Mouse (Mus musculus) cerebellum, postnatal 25 days (tissue): ENCODE results near the gene Gm3336.

Experiments
- DNase-seq, 2 experiments: peaks; one replicate each; pipeline ENCODE4 v3.0.0; 2021; ENCODE audit warnings: mixed read lengths in 2 of 2

The Gm3336 gene

GRCm38 (mm10) chr8:70696019-70696885 lies 22.1 kb upstream of the Gm3336 start:
- DNase-seq = peak; percentile 81 to 90

GRCm38 (mm10) chr8:70696946-70697345 lies 21.4 kb upstream of the Gm3336 start:
- DNase-seq = peak in 1 of 2 experiments; percentile 38

- DNase-seq = no peak
Observed at GRCm38 (mm10) chr8:70697366-70698250, 20.7 kb upstream of the Gm3336 start.

GRCm38 (mm10) chr8:70698310-70699109 lies 19.8 kb upstream of the Gm3336 start, which contains the start of gene Jund:
Gene Jund (plus strand): TSS chr8:70698949.
- DNase-seq = peak; percentile 99 to 100

GRCm38 (mm10) chr8:70699116-70699833 lies 19.1 kb upstream of the Gm3336 start:
- peak in 1 of 2 experiments; percentile 81 for DNase-seq

- peak; percentile 87 to 88 for DNase-seq
Observed at GRCm38 (mm10) chr8:70699834-70700554, 18.3 kb upstream of the Gm3336 start.

- peak; percentile 89 to 93 for DNase-seq
Observed at GRCm38 (mm10) chr8:70700555-70700922, 17.8 kb upstream of the Gm3336 start.

- DNase-seq = peak in 1 of 2 experiments; percentile 48
Observed at GRCm38 (mm10) chr8:70701048-70701981, 17.0 kb upstream of the Gm3336 start.

- peak in 1 of 2 experiments; percentile 50 for DNase-seq
Observed at GRCm38 (mm10) chr8:70701982-70702841, 16.1 kb upstream of the Gm3336 start.

- peak; percentile 93 for DNase-seq
Observed at GRCm38 (mm10) chr8:70702842-70703182, 15.5 kb upstream of the Gm3336 start.

- DNase-seq = no peak
Observed at GRCm38 (mm10) chr8:70703287-70703686, 15.1 kb upstream of the Gm3336 start, which contains the start of gene Iqcn. Gene Iqcn (plus strand): TSS chr8:70703457.

- peak in 1 of 2 experiments; percentile 44 for DNase-seq
Observed at GRCm38 (mm10) chr8:70708281-70708680, 10.1 kb upstream of the Gm3336 start.

GRCm38 (mm10) chr8:70709794-70710193 lies 8.5 kb upstream of the Gm3336 start:
- no peak for DNase-seq

GRCm38 (mm10) chr8:70710296-70710695 lies 8.0 kb upstream of the Gm3336 start:
- peak; percentile 53 to 70 for DNase-seq

GRCm38 (mm10) chr8:70711041-70711440 lies 7.3 kb upstream of the Gm3336 start:
- DNase-seq = peak in 1 of 2 experiments; percentile 25

- DNase-seq = peak in 1 of 2 experiments; percentile 7
Observed at GRCm38 (mm10) chr8:70713991-70714390, 4.4 kb upstream of the Gm3336 start.

- no peak for DNase-seq
Observed at GRCm38 (mm10) chr8:70715086-70715485, 3.3 kb upstream of the Gm3336 start.

- peak in 1 of 2 experiments; percentile 9 for DNase-seq
Observed at GRCm38 (mm10) chr8:70716521-70717400, 1.6 kb upstream of the Gm3336 start.
